Mouse (Mus musculus) hindbrain, embryonic 11.5 days (tissue): Measurements from ENCODE around the gene Scmh1. TPM values are rescaled to one million over a fixed set of nuclear protein-coding genes. Genes with fewer than 3 reads are reported as not detected.

ENCODE experiments used
- ATAC-seq: fragments of 200-750 bp; cut with Nextera tagmentation; 2 replicates; pipeline ENCODE4 v1.8.0; 2017; ENCODE audit warnings: mild to moderate bottlenecking, moderate TSS enrichment, moderate library complexity; ENCODE audit not compliant: low FRiP score
- DNase-seq: peaks from one replicate; pipeline ENCODE4 v3.0.0-alpha.2; 2015; ENCODE audit warnings: low spot score
- H3K27ac ChIP-seq: fragments of 300-500 bp; sonication (generic); 2 replicates; pipeline ENCODE4 v1.5.1; 2014; ENCODE audit warnings: mild to moderate bottlenecking, low read depth, low read length
- H3K27me3 ChIP-seq: fragments of 300-500 bp; sonication (generic); 2 replicates; pipeline ENCODE4 v1.6.1; 2014; ENCODE audit warnings: mild to moderate bottlenecking, low read length, moderate library complexity, mixed read lengths; ENCODE audit not compliant: control insufficient read depth, insufficient read depth
- H3K36me3 ChIP-seq: fragments of 300-500 bp; sonication (generic); 2 replicates; pipeline ENCODE4 v1.6.1; 2014; ENCODE audit warnings: mild to moderate bottlenecking, low read length, moderate library complexity, mixed read lengths; ENCODE audit not compliant: control insufficient read depth, insufficient read depth
- H3K4me1 ChIP-seq: fragments of 300-500 bp; sonication (generic); replicated peaks from 2 replicates; pipeline ENCODE4 v1.6.1; 2014; ENCODE audit warnings: low read length, mixed read lengths; ENCODE audit not compliant: control insufficient read depth, insufficient read depth
- H3K4me2 ChIP-seq: fragments of 300-500 bp; sonication (generic); replicated peaks from 2 replicates; pipeline ENCODE4 v1.6.1; 2014; ENCODE audit warnings: mild to moderate bottlenecking, low read depth, low read length
- H3K4me3 ChIP-seq: fragments of 300-500 bp; sonication (generic); 2 replicates; pipeline ENCODE4 v1.5.1; 2014; ENCODE audit warnings: low read depth, low read length
- H3K9ac ChIP-seq: fragments of 300-500 bp; sonication (generic); 2 replicates; pipeline ENCODE4 v1.6.1; 2014; ENCODE audit warnings: low read depth, low read length
- H3K9me3 ChIP-seq: fragments of 300-500 bp; sonication (generic); 2 replicates; pipeline ENCODE4 v1.6.1; 2016; ENCODE audit warnings: low read length; ENCODE audit not compliant: control insufficient read depth
- WGBS: fragments of 180-500 bp; shearing (Covaris S2); extraction: QIAGEN DNeasy Blood & Tissue Kit; methylation state at CpG from one replicate; pipeline ENCODE4 v1.1.7; 2014; 5-methylcytosine and 5-hydroxymethylcytosine counted together
- polyA plus RNA-seq: library from polyadenylated mRNA; unstranded; fragments of >200 nt; fragmentation: Nextera tagmentation; extraction: Ambion mirVana; gene quantifications from 2 replicates; pipeline ENCODE4 v1.2.1, GENCODE M21; 2014

Scmh1 gene
- polyA plus RNA-seq, result 47.3 and 53.5 TPM in 2 replicates

DNA sequence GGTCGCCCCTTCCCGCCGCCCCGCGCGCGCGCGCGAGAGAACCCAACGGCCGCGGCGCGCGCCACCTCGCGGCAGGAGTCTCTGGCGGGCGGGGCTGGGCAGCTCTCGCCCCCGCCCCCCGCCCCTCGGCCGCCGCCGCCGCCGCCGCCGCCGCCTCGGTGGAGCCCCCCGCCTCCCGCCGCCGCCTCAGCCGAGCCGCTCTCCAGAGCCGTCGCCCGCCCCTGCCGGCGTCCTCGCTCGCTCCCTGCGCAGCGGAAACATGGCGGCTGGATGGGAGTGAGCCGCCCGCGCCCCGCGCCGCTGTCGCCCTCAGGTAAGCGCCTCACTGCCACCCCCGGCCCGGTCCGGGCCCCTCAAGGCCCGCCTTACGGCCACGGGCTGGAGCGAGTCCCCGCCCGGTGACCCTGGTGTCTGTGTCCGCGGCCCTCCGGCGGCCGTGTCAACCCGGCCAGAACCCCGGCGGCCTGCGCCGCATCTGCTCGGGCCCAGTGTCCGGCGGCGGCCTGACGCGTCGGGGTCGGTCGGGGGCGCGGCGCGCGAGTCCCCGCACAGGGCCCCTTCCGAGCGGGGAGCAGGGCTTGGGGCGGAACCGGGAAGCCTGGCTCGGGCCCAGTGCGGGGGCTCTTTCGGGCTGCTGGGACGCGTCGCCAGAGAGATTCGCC, at the start of gene Scmh1:
TSS of gene Scmh1 (plus strand) at position 138 of the 662 bp plus-strand sequence.
- peak within 1 kb of the TSS; percentile 64 for H3K4me2 ChIP-seq
- H3K27ac ChIP-seq, result peak within 1 kb of the TSS; percentile 94
- H3K27me3 ChIP-seq, result no peaks in the 10 kb centered on the region
- DNase-seq (peak; percentile 95), ATAC-seq (peak; percentile 89)
- no peaks in the 10 kb centered on the region for H3K4me1 ChIP-seq
- H3K36me3 ChIP-seq, result no peaks in the 10 kb centered on the region
- under 1% methylated on average over 43 of the region's 102 CpGs for WGBS
- H3K9ac ChIP-seq, result peak within 1 kb of the TSS; percentile 97
- H3K9me3 ChIP-seq, result no peaks in the 10 kb centered on the region
- peak within 1 kb of the TSS; percentile 85 for H3K4me3 ChIP-seq

DNA sequence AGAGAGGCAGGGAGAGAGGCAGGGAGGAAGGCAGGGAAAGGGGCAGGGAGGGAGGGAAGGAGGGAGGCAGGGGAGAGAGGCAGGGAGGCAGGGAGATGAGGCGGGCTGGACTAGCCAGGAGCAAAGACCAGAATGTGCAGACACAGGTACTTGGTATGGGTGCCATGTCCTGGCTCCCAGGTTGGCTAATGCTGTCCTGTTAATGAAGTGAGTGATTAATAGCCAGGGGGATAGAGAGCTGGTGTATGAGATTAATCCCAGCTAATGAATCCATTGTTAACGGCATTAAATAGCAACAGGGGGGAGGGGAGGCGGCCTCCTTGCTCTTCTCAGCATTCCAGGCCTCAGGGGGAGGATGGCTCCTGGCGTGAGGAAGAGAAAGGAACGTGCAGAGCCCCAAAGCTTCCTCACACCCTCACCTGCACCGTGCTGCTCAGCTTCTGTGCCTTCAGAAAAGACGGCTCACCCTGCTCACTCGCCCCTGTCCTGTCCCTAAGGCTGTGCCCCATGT, 45.0 kb upstream of the Scmh1 start:
- Histone ChIP-seq H3K9ac (no peak overlapping the region), H3K27ac (no peak overlapping the region; the same call in 1 of the 2 replicates), H3K9me3 (no peaks in the 10 kb centered on the region), H3K36me3 (no peaks in the 10 kb centered on the region), H3K4me2 (no peak overlapping the region), H3K4me1 (no peaks in the 10 kb centered on the region), H3K4me3 (no peak overlapping the region), H3K27me3 (no peaks in the 10 kb centered on the region)
- DNase-seq, result peak; percentile 15
- WGBS, result 7% methylated on average over 8 of the region's 8 CpGs
- peak; percentile 57 for ATAC-seq

DNA sequence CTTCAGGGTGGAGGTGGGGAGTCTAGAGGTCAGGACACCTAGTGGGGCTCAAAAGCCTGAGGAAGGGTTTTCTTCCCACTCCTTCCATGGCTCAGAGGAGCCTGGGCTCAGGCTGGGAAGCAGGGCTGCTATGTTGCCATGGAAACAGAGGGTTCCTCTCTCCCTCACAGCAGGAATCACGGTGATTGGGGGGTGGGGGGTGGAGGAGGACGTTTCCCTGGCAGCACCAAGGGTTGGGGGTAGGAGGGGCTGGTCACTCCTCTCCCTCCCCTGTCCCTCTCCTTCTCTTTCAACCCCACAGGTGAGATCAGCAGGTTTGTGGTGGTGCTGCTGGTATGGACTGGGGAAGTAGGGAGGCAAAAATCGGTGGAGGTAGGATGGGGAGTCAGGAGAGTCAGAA, 40.4 kb upstream of the Scmh1 start:
- no peak overlapping the region for H3K4me2 ChIP-seq
- H3K9ac ChIP-seq, result no peak overlapping the region
- no peak overlapping the region for H3K27ac ChIP-seq
- H3K36me3 ChIP-seq, result no peaks in the 10 kb centered on the region
- H3K9me3 ChIP-seq, result no peaks in the 10 kb centered on the region
- H3K27me3 ChIP-seq, result no peaks in the 10 kb centered on the region
- DNase-seq (peak; percentile 48), ATAC-seq (peak; percentile 41)
- H3K4me1 ChIP-seq, result no peaks in the 10 kb centered on the region
- no peak overlapping the region for H3K4me3 ChIP-seq
- 0% methylated on average over 2 of the region's 3 CpGs for WGBS

DNA sequence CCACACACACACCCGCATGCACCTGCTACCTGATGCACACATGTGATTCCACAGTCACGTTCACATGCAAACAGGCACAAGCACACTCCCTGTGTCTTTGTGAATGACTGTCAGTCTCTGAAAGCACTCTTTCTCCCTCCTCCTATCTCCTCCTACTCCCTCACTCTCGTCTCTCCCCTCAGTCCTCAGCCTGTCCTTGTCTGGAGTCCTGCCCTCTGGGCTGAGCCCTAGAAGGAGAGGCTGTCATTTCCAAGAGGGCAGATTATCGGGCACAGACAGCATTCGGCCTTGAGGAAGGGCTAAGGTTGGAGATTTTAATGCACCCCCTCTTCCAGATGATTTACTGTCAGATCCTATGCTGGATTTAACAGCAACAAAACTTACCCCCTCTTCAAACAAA, 39.6 kb upstream of the Scmh1 start:
- H3K4me2 ChIP-seq, result no peak overlapping the region
- H3K4me1 ChIP-seq, result peaks cover 5% of the 10 kb centered on the region; the same call in 1 of the 2 replicates
- ATAC-seq, result no peak
- 26% methylated on average over 5 of the region's 5 CpGs for WGBS
- H3K27ac ChIP-seq, result no peak overlapping the region
- H3K36me3 ChIP-seq, result no peaks in the 10 kb centered on the region
- DNase-seq, result no peak
- H3K4me3 ChIP-seq, result no peak overlapping the region
- H3K27me3 ChIP-seq, result no peaks in the 10 kb centered on the region
- no peak overlapping the region for H3K9ac ChIP-seq
- no peaks in the 10 kb centered on the region for H3K9me3 ChIP-seq

DNA sequence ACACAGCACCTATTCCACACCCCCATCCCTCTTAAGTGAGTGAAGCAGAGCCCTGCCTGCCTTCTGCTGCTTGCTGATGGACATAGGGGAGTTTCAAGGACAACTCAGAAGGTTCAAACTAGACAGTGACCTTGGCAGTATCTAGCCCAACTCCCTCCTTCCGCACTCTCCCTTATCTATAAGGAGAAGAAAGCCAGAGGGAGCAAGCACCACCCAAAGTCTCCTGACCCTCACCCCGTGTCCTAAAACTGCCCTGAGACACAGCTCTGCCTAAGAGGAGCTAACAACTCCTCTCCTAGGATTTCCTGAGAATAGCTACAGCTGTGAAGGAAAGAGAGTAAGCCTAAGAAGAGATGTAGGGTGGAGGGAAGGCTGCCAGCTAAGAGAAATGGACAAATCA, 37.0 kb upstream of the Scmh1 start:
- 0 out of 2 replicates have a peak, but pooled peaks cover 2% of the 10 kb centered on the region for H3K27me3 ChIP-seq
- WGBS, result 88% methylated on average over 2 of the region's 2 CpGs
- peaks cover 5% of the 10 kb centered on the region; the same call in 1 of the 2 replicates for H3K4me1 ChIP-seq
- H3K9me3 ChIP-seq, result no peaks in the 10 kb centered on the region
- no peak overlapping the region for H3K9ac ChIP-seq
- ATAC-seq (no peak), DNase-seq (no peak)
- H3K36me3 ChIP-seq, result no peaks in the 10 kb centered on the region
- H3K4me2 ChIP-seq, result no peak overlapping the region
- H3K4me3 ChIP-seq, result no peak overlapping the region
- H3K27ac ChIP-seq, result no peak overlapping the region

DNA sequence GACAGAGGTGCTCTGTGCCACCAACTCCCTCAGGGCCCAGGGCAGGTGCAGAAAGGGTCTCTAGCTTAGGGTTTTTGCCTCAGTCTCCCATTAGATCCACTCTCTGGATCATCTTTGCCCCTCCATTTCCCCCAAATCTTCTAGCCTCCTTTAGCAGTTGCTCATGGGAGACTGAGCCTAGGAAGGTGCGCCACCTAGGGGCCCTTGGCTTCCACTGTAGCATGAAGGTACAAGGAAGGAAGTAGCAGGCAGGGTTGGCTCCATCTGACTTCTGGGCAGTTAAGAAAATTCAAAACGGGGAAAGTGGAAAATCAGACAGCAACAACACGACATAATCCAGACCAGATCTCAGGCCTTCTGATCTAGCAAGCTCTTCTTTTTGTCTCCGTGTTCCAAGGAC, 36.4 kb upstream of the Scmh1 start:
- Histone ChIP-seq H3K9ac (no peak overlapping the region), H3K4me2 (no peak overlapping the region), H3K4me1 (peaks cover 8% of the 10 kb centered on the region; the same call in 1 of the 2 replicates), H3K36me3 (no peaks in the 10 kb centered on the region), H3K9me3 (no peaks in the 10 kb centered on the region), H3K27ac (no peak overlapping the region), H3K4me3 (no peak overlapping the region), H3K27me3 (0 out of 2 replicates have a peak, but pooled peaks cover 2% of the 10 kb centered on the region)
- 15% methylated on average over 4 of the region's 4 CpGs for WGBS
- ATAC-seq, result no peak
- DNase-seq, result peak; percentile 81

DNA sequence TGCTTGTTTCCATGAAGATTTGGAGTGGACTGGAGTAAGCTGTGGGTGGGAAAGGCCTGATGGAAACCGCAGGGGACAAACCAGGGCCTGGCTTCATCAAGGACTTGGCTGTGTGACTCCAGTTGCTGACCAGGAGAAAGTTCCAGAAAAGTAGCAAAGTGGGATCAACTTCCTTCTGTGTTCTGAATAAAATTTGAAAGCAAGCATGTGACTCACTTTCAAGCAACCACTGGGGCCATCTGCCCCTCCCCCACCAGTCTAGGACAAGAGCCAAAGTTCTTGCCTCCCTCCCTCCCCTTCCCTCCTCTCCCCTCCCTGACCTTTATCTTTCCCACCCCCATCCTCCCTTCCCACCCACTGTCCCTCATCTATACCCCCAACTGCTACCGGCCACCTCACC, 35.9 kb upstream of the Scmh1 start:
- ATAC-seq (no peak), DNase-seq (no peak)
- Histone ChIP-seq H3K4me2 (no peak overlapping the region), H3K27ac (no peak overlapping the region), H3K27me3 (0 out of 2 replicates have a peak, but pooled peaks cover 2% of the 10 kb centered on the region), H3K36me3 (no peaks in the 10 kb centered on the region), H3K9ac (no peak overlapping the region), H3K4me3 (no peak overlapping the region), H3K9me3 (no peaks in the 10 kb centered on the region), H3K4me1 (peaks cover 8% of the 10 kb centered on the region; the same call in 1 of the 2 replicates)
- 37% methylated on average over 2 of the region's 2 CpGs for WGBS

DNA sequence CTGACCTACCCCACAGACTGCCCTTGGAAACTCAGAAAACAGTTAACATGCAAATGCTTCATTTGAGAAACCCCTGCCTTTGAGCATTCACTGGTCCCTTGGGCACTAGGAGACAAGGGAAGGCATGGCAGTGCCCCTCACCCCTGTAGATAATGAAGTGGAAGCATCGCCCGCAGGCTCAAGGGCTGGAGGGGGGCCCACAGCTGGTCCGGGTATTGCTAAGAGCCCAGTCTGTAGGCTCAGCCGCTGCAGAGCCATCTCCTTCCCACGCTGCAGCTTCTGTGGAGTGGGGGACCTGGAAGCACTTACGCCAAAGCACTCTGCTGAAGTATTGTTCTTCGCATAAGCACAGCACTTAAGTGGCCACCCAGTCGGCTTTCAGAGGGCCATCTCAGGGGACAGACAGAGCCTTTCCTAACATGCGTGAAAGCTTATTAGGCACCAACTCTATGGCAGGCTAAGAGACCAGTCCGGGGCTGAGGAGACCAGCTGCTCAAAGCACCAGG, 35.2 kb upstream of the Scmh1 start:
- peaks cover 8% of the 10 kb centered on the region; the same call in 1 of the 2 replicates for H3K4me1 ChIP-seq
- H3K4me2 ChIP-seq, result no peak overlapping the region
- 14% methylated on average over 10 of the region's 10 CpGs for WGBS
- no peaks in the 10 kb centered on the region for H3K36me3 ChIP-seq
- 0 out of 2 replicates have a peak, but pooled peaks cover 2% of the 10 kb centered on the region for H3K27me3 ChIP-seq
- H3K4me3 ChIP-seq, result no peak overlapping the region
- no peaks in the 10 kb centered on the region for H3K9me3 ChIP-seq
- peak; percentile 64 for ATAC-seq
- H3K9ac ChIP-seq, result 0 out of 2 replicates have a peak overlapping the region, but pooled peaks have one; percentile 2
- DNase-seq, result peak; percentile 43
- no peak overlapping the region for H3K27ac ChIP-seq
